Mouse (Mus musculus) layer of hippocampus, postnatal 10 days (tissue): ENCODE results near the gene Anxa1. TPM values are rescaled to one million over a fixed set of nuclear protein-coding genes. Genes with fewer than 3 reads are reported as not detected.

Experiments
- DNase-seq, 2 experiments: peaks; one replicate each; pipeline ENCODE4 v3.0.0; 2021; ENCODE audit warnings: low spot score in 2 of 2
- total RNA-seq, 2 experiments: library from RNA; stranded (reverse); gene quantifications; 2 replicates each; pipeline ENCODE4 v1.2.3; 2021

Gene Anxa1
- total RNA-seq, 2 experiments from 2014 or later = 1.8 to 2.2 TPM

DNA sequence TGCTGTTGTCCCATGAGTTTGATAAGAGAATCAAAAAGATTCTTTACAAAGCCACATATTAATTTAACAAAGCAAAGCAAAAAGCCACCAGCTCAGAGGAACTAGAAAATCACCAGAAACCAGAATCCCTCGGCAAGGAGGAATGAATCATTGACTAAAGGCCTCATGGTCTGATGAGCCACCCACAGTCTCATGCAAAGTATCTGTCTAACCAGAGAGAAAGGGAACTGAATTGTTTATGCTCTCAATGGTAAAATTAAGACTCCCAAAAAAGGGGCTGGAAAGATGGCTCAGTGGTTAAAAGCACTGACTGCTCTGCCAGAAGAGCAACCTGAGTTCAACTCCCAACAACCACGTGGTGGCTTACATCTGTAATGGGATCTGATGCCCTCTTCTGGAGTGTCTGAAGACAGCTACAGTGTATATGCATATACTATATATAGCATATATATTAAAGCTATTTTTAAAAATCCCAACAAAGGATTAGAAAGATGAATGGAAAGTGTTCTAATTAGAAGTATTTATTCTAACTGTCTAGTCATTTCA, 9.5 kb downstream of the Anxa1 start:
- DNase-seq = no peak

DNA sequence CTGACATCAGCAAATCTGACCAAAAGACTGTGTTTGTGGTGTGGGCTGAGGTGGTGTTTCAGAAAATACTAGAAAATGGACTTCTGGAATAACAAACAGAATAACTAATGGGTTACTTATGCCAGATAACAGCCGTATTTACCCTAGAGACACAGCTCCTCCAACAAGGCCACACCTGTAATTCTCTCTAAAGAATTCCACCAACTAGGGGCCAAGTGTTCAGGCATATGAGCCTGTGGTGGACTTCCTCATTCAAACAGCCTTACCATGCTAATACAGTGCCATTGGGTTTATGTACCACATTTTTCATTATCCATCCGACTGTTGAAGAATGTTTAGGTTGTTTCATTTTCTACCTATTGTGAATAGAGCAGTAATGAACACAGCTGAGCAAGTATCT, 20.6 kb downstream of the Anxa1 start:
- DNase-seq = no peak

DNA sequence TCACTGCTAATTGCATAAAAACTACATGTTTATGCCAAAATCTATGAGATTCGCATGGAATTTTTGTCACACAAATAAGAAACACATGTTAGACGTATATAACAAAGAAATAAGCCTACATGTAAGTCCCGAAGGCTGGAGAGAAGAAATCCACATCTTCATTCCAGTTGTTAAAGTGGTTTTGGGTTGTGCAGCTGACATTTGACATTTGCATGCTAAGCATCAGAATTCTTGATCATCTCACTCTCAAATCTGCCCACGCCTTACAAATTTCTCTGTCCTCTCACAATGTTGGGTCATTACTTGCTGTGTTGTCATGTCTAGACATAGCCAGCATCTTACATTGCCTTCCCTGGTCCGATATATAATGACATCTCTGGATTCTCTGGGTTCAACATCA, 24.2 kb downstream of the Anxa1 start:
- DNase-seq = no peak

DNA sequence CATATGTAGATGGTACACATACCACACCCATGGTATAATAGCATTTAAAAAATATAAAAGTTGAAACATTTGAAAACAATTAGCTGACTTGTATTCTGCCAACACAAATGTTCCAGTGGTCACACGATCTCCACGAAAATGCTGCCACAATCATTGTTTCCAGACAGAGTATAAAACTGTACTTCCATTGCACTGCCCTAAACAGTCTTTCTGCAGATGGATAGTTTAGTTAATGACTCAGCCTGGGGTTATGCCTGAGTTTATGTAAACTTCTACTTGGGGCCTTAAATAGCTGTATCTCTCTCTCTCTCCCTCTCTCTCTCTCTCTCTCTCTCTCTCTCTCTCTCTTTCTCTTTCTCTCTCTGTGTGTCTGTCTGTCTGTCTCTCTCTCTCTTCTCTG, 24.7 kb downstream of the Anxa1 start:
- no peak for DNase-seq

DNA sequence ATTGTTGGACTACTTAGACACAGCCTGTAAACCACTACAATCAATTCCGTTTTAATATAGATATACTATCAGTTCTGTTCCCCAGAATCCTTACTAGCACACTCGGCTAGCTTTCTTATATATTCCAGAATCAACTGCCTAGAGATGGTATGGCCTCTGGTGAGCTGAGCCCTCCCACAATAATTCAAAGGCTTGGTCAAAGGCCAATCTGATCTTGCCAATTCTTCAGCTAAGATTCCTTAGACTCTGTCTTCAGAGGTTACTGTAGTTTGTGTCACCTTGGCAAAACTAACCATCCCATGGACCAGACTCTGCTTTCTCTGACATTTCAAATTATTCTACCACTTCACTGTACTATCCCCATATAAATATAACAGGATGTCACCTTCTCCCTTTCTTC, 25.4 kb downstream of the Anxa1 start:
- no peak for DNase-seq

DNA sequence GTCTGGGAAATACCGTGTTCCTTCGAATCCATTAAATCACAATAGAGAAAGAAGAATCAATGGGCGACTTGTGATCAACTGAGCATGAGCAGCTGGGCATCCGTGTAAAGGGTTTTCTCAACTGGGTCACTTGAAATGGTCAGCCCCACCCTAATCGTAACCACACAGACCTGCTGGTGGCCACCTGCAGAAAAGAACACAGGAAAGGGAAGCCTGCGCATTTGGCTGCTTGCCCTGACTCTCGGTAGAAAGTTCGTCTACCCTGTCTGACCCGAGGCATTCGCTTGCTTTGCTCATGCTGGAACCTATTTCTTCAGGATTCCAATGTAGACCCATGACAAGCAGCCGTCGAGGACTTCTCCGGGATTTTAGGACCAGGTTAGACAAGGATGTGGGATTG, 25.8 kb downstream of the Anxa1 start:
- no peak for DNase-seq

DNA sequence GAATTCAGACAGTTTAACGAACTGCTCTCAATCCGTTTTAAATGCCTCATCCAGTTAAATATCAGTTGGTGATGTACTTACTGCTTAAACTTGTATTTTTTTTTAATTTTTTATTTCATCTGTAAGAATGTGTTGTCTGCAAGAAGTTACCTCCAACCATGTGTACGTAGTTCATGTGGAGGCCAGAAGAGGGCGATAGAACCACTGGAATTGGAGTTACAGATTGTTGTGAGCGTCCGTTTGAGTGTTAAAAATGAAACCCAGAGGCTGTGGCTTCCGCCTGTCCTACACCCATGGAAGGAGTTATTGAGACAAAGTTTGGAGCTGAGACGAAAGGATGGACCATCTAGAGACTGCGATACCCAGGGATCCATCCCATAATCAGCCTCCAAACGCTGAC, 27.5 kb downstream of the Anxa1 start:
- peak in 1 of 2 experiments; percentile 17 for DNase-seq

DNA sequence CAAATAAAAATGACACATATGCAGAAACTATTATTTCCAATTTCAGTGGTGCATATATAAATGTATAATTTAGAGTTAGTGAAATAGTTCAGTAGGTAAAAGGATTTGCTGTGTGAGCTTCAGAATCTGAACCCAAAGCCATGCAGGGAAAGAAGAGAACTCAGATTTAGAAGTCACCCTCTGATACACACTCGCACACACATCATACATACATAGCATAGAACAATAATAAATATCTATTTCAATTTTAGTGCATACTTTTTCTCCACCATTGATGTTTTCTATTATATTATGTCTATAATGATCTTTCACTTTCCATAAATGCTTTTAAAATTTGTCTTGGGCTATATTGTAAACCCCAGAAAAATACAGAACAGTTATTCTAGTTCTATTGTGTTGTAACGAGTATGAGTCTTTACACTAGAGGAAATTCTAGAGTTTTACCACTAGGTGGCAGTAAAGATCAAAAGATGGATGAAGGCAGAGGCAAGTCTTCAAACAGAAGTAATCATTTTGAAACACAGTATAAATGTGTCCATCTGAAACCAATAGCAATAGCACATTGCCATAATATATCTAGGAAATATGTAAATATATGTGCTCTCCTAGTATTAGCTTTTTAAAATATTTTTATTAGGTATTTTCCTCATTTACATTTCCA, 28.7 kb downstream of the Anxa1 start:
- no peak for DNase-seq

DNA sequence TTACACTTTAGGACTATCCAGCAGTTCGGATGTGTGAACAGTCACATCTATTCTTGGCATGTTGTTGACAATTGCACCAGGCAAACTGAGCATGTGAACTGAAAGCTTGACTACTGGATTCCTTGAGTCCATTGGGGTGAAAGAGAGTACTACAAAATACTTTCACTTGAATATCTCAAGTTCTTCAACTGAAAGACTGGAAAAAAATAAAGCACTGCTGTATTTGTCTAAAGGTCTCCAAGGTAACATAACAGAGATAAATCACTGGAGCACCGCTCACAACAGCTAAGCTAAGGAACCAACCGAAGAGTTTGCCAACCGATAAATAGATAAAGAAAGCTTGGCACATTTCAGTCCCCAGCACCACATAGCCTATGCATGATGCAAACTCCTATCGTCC, 32.1 kb downstream of the Anxa1 start:
- DNase-seq = no peak

DNA sequence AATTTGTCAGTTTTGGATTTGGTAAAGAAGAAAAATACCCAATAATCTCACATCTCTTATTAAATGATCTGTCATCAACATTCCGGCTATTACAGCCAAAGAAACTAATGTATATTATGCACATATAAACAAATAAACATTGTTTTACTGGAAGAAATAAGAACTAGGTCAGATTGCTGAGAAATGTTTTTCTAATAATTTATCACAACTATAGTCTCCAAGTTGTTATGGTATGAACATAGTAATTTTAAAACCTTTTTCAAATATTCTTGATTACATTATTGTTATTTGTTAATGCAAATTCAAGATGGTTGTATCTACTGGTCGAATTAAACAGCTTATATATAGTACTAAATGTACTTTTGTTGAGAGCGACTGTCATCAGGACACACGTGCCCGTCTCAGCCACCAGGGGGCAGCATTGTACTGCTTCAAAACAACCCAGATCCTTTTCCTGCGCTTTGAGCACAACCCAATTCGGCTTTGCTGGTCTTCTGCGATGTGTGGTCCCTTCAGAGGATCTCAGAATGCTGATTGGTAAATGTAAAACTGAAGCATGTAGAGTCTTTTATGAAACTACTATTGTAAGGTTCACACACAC, 45.3 kb downstream of the Anxa1 start:
- peak; percentile 86 for DNase-seq

DNA sequence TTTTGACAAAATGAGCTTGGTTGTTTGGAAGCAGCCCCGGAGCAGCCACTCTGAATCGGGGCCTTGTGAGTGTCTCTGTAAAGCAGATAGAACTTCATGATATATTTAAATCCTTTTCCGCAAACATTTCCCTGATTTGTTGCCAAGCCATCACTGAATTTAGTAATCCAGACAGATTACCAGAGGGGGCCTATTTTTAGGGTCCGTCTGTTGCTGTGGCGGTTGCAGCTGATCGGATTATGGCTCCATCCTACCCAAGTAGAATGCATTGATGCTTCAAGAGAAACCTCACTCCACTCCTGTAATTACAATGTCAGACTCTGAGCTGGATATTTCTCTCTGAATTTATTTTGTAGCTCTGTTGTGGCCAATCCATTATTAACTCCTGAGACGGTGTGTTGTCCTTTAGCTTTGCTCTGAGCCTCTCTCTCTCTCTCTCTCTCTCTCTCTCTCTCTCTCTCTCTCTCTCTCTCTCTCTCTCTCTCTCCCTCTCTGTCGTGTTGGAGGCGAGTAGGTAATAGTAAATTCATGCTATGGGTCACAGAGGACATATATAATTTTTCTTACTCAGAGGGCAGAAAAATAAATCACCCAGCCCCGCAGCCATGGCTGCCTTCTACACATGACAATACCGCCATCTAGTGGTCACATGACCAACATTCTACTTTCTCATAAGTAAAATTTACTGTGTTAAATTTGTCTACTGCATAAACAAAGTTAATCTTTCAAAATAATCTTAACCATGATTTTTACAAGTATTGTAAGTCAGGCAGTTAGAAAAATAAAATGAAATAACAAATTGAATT, 46.0 kb downstream of the Anxa1 start:
- DNase-seq = peak; percentile 44 to 65

DNA sequence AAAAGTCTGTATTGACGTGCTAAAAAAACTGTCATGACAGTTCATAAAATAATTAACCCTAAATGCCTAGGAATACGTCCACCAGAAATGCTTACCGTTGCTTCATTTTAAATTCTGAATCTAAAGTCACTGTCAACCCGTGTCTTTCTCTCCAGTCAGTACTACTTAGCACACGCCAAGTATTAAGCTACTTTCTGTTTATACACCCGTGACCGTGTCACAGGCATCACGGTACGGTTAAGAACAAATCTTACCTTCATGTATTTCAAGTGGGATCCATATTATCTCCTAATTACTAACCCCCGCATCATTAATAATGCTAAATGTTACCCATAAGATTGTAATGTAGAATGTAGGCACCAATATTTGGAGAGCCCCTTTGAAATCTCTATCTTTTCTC, 46.7 kb downstream of the Anxa1 start:
- DNase-seq = no peak

Other genes starting within 250 kb of the Anxa1 start
- 10 to 100 TPM; 22.3 to 24.4 TPM for gene Aldh1a1, start 101.8 kb upstream of the Anxa1 start, total RNA-seq